Mouse (Mus musculus) stomach, postnatal 0 days (tissue): ENCODE results near the gene Cox7a2l.

Experiments
- CTCF ChIP-seq: IDR thresholded peaks from 2 replicates; pipeline ENCODE4 v1.5.1; 2016; ENCODE audit warnings: antibody characterized with exemption, low read depth, mild to moderate bottlenecking, moderate library complexity
- EP300 ChIP-seq: optimal IDR thresholded peaks from 2 replicates; pipeline ENCODE3; 2016; ENCODE audit warnings: antibody characterized with exemption

GRCm38 (mm10) chr17:83545259-83545658 lies 28.1 kb upstream of the Cox7a2l start:
- TF ChIP-seq CTCF (0 out of 2 replicates have a peak, but pooled peaks have one; percentile 38), EP300 (no peak)
